In the genomic region with DNA sequence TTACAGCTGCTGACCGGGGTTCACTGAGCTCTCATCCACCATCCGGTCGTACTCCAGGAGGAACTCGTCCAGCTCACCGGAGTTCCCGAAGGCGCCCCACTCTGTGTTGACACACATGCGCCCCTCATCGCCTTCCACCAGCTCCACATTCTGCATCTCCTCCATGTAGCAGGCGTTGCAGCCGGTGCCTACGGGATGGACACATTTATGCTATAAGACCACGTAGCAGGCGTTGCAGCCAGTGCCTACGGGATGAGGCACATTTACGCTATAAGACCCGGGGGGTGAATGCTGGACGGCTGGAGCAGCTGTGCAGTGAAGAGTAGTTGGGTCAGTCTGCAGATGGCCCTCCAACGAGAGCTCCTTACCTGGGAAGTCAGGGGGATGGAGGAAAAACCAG, we compare ENCODE assay signal across 25 mouse cellular contexts. TPM values are rescaled to one million over a fixed set of nuclear protein-coding genes. Genes with fewer than 3 reads are reported as not detected.
"Had no signal": no experiment of that assay in that cellular context is flagged by ENCODE, and none has a peak within 500 bp of the region (broad histone marks: within the 10 kb centered on the region; RNA-seq: fewer than 3 reads in every experiment).

No protein-coding gene starts in this region.

- H3K27me3 ChIP-seq: limb, embryonic 15.5 days; neural tube, embryonic 12.5 days had no signal

- H3K36me3 ChIP-seq: limb, embryonic 15.5 days; neural tube, embryonic 12.5 days had no signal

- H3K9me3 ChIP-seq: limb, embryonic 15.5 days; neural tube, embryonic 12.5 days had no signal

- H3K4me2 ChIP-seq: limb, embryonic 15.5 days; liver, embryonic 11.5 days; lung, embryonic 14.5 days; neural tube, embryonic 12.5 days had no signal

- H3K9ac ChIP-seq: limb, embryonic 15.5 days; liver, embryonic 14.5 days; liver, postnatal 0 days; lung, embryonic 14.5 days; neural tube, embryonic 12.5 days had no signal

- DNase-seq: kidney, adult 18-20 months; kidney, adult 9 months; kidney, postnatal 14 days; kidney, postnatal 4 days; liver, postnatal 0 days; lung, embryonic 14.5 days; midbrain, embryonic 14.5 days; right cerebral cortex, postnatal 14 days; right cerebral cortex, postnatal 4 days; thymus, adult 2 months; thymus, postnatal 14 days; thymus, postnatal 4 days had no signal

- H3K4me3 ChIP-seq: limb, embryonic 15.5 days; neural tube, embryonic 12.5 days had no signal

- ATAC-seq: liver, postnatal 0 days; lung, postnatal 0 days had no signal

- H3K27ac ChIP-seq: limb, embryonic 15.5 days; liver, embryonic 14.5 days; macrophage; neural tube, embryonic 12.5 days; stomach, postnatal 0 days had no signal

RNA-seq across cellular contexts. Expression of gene Myl7, which starts 5.8 kb away (rescaled TPM):
- total RNA-seq: layer of hippocampus, adult 18-20 months; layer of hippocampus, postnatal 25 days; left cerebral cortex, adult 18-20 months; left cerebral cortex, postnatal 25 days; megakaryocyte, adult 5-6 weeks; midbrain, postnatal 0 days had no signal
- polyA plus RNA-seq: macrophage; midbrain, embryonic 14.5 days; midbrain, postnatal 0 days had no signal

RNA-seq across cellular contexts. Expression of gene Gck, which starts 45.5 kb away (rescaled TPM):
- total RNA-seq: megakaryocyte, adult 5-6 weeks had no signal
- polyA plus RNA-seq: macrophage had no signal
